Mouse (Mus musculus) left cerebral cortex, postnatal 4 days (tissue): Measurements from ENCODE around the gene Gga2. TPM values are rescaled to one million over a fixed set of nuclear protein-coding genes. Genes with fewer than 3 reads are reported as not detected.

Experiments
- DNase-seq: peaks from one replicate; pipeline ENCODE4 v3.0.0-alpha.2; 2022
- intact Hi-C: fragments of 180-260 bp; cut with DNase I; formaldehyde crosslinking; loops from one replicate; pipeline ENCODE4 v1.15.1; 2025
- total RNA-seq, 2 experiments: library from RNA; stranded (reverse); gene quantifications; 2 replicates each; pipeline ENCODE4 v1.2.3; 2021

The Gga2 gene
- total RNA-seq, 2 experiments from 2014 or later = 57.3 to 57.4 TPM

DNA sequence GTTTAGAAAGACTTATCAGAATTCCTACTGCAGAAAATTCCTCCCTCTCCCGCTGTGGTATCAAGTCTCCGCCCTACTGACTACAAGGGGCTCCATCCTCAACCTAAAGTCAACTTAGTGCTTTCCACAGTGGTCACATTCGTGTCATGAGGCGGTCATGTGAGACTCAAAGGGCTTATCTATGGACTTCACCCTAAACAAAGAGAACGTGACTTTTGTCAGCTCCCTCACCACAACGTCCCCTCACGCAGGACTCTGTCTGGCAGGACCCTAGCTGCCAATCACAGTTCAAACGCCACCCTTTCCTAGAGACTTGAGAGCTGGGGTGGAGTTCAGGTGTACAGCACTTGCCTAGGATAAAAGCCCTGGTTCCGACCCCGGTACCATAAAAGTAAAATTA lies 8.1 kb downstream of the Gga2 start:
- intact Hi-C loops = no loop called here
- no peak for DNase-seq

DNA sequence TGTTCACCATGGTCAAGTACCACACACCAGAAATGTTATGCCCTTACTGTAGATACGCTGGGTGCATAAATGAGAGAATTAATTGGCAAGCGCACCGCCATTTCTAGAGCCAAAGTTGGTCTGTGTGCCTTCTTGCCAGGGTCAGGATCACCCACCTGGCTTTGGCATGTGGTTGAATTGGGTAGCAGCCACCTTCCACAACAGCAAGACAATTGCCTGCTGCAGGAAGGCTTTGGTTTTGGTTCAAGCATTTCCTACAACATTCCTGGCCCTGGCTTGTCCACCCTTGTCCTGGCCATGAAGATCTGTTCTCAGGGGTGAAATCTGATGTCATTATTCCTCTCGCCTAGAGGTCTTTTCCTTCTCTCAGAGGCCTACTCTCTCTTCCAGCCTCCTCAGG lies 8.7 kb downstream of the Gga2 start:
- intact Hi-C loops = no loop called here
- no peak for DNase-seq

DNA sequence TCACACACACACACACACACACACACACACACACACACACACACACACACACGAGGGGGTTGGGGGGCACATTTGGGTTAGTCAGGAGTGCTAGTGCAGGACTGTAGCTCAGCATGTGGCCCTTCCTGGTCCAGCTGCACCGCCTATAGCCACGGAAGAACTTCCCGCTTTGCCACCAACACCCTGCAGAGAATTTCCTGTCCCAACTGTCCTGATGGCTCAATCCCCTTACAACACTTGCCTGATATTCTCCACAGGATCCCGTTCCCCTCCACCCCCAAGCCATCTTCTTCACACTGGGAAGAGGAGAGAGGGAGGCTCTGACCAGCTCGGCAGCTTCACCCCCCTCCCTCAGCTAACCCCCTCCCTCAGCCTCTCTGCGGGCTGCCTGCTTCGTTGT lies 20.6 kb downstream of the Gga2 start:
- no peak for DNase-seq
- intact Hi-C loops = loop anchor here (10.0 kb wide), 1 partner anchor 64 kb away; the partner anchor contains the start of genes Ears2 and Ubfd1

DNA sequence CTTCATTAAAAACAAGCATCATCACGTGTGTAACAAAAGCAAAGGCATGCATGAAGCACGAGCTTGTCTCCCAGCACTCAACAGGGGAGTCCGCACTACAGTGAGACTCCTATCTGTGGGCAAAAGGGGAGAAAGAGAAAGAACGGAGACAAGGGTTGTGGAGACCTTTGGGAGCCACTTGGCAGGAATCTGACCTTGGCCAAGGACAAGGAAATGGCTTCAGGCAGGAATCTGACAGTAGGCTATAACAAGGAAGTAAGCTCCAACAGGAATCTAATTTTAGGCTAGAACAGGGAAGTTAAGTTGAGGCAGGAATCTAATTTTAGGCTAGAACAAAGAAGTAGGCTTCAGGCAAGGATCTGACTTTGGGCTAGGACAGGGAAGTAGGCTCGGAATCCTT lies 25.1 kb downstream of the Gga2 start:
- no peak for DNase-seq
- intact Hi-C loops = no loop called here

DNA sequence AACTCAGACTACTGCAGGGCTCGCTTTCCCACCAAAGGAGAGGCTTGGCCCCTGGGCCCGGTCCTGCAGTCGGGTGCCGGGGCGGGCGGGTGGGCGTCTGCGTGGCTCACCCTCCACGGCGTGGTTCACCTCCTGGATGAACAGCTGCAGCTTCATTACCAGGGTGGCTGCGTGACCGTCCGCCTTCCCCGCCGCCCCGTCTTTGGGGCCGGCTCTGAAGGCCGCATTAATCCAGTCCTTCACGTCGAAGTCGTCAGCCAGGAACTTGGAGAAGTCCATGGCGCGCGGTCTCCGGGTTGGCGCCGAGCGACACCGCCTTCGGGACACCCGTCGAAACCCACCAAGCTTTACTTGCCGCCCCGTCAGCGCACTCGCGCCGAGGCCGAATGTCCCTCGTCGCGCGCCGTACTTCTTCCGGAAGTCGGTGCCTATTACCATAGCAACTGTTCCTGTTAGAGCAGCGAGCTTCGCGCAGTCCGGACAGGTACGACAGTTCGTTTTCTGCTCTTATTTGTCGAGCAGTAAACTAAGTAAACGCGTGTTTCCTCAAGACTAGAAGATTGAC lies 39.6 kb downstream of the Gga2 start, which contains the start of gene Cog7:
Gene Cog7 (minus strand): TSS at position 405 of the 565 bp plus-strand sequence.
- peak; percentile 92 for DNase-seq
- intact Hi-C loops = no loop called here

DNA sequence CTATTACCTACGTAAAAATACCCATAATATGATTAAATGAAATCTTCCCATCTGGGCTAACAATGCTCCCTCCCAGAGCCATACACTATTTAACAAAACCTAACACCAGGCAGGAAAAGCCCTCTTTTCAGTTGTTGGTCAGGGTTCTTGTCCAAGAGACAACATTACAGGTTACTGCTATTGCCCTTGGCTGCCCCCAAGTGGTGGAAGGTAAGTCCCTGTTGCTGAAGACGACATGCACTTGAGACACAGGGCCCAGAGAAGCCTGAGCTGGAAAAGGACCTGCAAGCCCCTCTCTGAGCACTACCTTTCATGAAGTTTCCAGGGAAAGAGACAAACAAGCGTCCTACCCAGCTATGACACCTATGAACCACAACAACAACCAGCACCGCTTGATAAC lies 46.0 kb downstream of the Gga2 start:
- intact Hi-C loops = no loop called here
- peak; percentile 79 for DNase-seq

DNA sequence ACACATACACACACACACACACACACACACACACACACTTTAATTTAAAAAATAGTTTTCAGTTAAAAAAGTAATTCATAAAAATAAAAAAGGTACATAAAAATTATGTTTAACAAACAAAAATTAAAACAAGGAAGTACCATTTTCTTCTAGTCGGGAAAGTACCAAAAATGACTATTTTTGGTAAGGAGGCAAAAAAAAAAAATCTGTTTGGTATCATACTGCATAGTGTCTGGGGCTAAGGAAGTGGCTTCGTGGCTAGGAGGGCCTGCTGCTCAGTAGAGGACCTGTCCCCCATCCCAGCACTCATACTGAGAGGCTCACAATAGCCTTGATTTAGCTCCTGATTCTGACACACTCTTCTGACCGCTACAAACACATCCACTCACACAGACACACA lies 49.3 kb downstream of the Gga2 start:
- DNase-seq = no peak
- intact Hi-C loops = no loop called here

DNA sequence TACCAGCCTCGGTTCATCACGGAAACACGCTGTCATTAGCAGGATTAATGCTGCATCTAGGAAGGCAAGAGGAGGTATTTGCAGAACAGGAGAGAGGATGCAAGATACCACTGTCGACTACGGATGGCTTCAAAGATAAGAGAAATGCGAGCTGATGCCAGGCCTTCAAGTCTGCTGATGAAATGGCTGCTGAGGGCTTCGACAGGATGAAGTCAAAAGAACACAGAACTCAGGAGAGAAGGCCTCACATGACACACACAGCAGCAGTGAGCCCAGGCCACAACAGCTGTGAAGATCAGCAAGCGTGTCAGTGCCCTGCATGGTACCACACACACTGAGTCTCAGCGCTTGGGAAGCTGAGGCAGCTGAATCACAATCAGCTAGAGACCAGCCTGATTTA lies 50.8 kb downstream of the Gga2 start:
- intact Hi-C loops = no loop called here
- no peak for DNase-seq

DNA sequence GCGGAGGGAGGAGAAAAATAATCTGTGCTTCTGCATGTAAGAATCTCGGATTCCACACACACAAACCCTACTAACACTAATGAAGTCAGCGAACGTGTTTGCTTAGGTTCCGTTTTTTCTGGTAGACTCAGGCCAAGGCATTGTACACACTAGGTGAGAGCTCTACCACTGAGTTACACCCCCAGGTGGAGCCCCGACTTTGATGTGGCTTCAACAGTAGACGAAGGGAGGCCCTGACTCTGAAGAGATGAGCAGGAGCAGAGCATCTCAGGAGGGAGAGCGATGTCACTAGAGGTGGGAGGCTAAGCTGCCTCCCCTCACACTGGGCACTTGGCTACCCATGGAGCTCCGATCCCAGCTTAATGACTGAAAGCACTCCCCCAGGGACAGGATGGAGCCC lies 52.2 kb downstream of the Gga2 start:
- intact Hi-C loops = no loop called here
- DNase-seq = no peak

DNA sequence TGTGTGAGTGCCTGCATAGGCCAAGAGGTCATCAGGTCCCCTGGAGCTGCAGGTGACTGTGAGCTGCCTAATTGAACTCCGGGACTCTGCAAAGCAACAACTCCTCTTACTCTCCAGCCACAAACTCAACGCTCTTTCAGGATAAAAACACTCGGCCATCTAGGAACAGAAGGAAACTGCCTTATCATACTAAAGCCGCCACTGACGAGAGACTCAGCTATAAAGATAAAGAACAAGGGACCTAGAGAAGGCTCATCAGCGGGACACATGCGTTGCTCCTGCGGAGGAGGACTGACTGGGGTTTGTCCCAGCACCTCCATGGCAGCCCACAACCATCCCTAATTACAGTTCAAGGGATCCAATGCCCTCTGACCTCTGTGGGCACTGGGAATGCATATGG lies 52.8 kb downstream of the Gga2 start:
- DNase-seq = no peak
- intact Hi-C loops = no loop called here

DNA sequence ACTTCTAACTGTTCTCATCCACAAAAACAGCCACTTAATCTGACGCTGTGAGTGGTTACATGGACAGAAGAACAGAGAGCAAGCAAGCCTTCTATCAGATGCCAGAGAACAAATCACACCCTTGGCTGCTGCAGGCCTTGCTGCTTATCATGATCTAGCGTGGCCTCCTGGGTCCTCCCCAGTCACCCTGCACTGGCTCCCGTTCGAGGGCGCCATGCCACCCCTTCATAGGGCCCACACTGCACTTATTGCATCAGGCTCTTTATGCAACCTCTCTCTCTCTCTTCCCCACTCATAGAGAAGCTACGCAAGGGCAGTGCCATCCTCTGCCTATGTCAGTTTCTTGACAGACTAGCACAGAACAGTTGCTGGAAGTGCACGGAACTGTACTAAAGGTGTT lies 54.9 kb downstream of the Gga2 start:
- DNase-seq = no peak
- intact Hi-C loops = no loop called here

DNA sequence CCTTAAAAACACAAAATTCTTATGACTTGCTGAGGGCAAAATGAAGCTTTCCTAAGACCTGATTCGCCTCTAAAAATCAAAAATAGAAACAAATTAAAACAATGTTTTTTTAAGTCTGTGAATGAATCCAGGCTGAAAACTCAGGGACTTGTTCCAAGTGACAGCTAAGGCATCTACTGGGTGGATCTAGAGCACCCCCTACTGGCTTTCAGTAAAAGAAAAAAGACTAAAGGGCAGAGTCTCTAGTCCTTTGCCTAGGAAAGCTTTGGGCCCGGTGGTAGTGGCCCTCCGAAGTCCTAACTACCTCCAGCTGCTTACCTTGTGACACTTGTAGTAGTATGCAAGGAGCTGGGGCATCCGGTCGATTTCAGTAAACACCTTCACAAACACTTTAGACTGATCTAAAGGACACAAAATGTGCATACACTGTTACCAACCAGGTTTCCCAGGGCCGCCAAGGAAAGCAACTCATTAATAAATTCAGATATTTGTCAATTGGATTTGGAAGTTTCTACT lies 57.1 kb downstream of the Gga2 start:
- intact Hi-C loops = loop anchor here (2.0 kb wide), 1 partner anchor 229 kb away; the partner anchor contains the start of gene Scnn1g

DNA sequence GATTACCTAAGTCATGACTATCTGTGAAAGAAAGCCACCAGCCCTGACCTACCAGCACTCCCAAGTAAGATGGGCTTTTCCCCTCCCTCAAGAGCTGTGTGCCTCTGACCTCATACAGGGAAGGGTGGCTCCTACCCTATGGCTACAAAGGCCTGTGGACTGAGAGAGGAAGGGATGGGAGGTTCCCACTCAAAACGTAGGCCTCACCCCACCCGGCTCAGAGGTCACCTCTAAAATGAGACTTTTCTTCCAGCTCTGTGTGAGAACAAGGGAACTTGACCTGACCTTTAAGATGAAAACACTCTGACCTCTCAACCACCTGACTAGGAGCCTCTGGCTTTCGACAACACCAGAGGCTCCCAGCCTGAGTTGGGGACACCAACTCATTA lies 58.5 kb downstream of the Gga2 start:
- DNase-seq = no peak
- intact Hi-C loops = no loop called here

More for the DNA sequence above, 57.1 kb downstream of the Gga2 start:
- peak; percentile 54 for DNase-seq

DNA sequence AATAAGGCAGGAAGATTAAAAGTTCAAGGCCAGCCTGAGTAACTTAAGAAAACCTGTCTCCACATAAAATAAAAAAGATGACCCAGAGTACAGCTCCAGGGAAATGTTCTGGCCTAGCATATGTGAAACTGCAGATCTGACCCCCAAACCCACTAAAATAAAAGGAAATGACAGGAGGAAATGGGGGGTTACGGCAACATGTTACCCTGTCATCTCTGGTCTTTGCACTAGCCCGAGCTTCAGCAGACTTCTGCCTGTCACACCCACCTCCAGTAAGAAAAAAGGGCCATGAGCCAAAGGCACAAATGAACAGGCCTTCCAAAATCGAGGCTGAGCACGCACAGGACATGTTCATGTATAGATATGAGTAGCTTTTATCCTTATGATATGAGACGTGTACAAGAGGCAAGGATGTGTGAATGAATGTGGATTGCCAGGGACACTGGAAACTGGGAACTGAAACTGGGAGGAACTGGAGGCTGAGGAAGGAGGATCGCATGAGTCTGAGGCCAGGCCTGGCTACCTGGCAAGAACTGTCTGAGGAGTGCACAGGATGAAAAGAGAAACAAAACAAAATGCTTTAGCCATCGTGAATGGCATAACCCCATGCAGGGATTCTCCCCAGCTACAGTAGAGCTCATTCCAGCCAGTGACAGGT lies 59.0 kb downstream of the Gga2 start:
- intact Hi-C loops = no loop called here
- DNase-seq = no peak

DNA sequence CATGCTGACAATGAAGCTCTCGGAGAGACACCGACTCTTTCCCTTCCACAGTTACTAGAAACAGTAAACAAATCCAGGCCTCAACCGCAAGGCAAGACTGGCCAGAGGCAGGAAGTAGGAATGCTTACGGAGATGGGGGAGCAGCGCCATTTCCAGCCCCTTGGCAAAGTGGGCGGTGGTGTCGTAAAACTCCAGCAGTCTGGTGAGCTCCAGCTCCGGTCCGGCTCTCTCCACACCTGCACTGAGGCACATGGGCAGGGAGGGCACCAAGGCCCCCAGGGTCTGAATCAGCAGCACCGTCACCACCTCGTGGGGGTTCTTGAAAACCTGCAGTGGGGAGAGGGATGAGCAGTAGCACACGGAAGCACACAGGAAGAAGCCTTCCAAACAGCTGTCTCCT lies 65.2 kb downstream of the Gga2 start:
- intact Hi-C loops = no loop called here
- no peak for DNase-seq

DNA sequence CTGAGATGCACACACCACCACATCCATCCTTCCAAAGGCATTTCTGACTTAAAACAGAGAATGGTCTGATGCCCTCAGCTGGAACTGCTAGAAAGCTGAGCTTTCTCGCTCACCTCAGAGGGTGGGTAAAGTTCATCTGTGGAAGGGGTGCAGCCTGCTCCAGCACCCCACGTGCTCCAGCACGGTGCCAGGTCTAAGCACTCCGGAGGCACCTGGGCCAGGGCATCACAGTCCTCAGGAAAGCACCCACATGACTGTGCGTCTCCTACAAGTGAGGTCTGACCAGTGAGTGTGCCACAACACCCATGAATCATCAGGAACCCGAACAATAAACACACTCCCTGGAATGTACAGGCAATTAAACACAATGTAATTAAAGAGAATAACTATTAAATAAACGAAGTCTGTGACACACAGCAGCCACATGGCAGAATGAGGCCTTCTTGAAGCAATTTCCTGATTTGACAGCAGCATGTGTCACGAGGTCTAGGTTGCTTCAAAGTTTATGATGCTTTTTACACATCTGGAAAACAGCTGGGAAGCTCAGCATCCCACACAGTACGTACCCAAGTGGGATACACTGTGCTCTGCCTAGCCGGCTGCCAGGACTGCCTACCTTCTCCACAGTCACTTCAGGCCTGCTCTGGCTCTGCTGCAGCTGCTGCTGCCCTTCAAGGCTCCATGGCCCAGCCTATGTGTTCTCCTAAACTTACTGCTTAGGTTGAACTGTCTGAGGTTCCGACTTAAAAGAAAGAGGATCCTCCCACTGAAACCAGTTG lies 65.9 kb downstream of the Gga2 start:
- no peak for DNase-seq
- intact Hi-C loops = no loop called here

DNA sequence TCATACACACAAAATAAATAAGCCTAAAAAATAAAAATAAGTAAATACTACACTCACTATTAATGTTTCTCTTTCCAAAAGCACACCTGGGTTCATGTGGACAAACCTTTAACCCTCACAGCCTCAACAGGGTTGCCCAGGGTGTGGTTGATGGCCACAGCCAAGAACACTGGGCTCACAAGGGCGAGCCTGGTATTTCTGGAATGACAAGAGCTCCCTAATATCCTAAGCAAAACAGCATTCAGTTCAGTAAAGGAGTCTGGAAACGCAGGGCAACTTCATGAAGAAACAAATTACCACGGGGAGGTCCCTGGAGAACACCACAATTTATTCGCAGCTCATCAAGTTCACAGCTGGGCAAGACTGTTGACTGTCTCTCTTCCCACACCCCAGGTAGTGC lies 73.5 kb downstream of the Gga2 start:
- no peak for DNase-seq
- intact Hi-C loops = no loop called here

DNA sequence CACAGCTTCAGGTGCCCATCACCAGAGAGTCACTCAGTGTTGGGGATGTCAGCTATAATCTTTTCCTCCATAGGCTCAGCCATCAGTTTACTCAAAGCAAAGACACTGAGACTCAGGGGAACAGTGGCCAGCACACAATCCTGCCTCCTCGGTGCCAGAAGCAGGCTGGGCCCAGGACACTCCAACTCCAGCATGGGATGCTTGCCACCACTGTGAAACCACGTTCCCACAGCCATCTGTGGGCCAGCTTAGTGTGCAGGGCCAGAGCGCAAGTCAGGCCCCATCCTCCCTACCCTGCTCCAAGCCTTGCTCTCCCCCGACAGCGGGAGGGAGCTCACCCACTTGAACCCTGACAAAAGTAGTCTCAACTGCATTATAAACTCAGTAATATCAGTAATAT lies 74.8 kb downstream of the Gga2 start:
- intact Hi-C loops = no loop called here
- peak; percentile 85 for DNase-seq

DNA sequence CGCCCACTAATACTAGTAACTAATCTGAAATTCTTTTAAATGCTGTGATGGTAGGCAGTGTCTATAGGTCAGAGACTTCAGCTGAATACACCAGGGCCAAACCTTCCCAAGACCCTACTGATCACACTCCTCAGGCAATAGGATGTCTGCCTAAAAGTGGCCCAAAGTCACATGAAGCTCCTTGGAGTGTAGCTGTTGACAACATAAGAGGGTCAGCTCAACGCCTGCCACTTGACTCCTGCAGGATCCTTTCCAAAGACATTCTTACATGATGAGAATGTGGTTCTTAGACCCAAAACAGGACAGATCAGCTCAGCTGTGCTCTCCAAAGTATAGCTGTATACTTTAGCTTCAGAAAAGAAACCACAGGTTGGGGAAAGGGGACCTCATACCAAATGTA lies 78.7 kb downstream of the Gga2 start:
- intact Hi-C loops = no loop called here
- no peak for DNase-seq

DNA sequence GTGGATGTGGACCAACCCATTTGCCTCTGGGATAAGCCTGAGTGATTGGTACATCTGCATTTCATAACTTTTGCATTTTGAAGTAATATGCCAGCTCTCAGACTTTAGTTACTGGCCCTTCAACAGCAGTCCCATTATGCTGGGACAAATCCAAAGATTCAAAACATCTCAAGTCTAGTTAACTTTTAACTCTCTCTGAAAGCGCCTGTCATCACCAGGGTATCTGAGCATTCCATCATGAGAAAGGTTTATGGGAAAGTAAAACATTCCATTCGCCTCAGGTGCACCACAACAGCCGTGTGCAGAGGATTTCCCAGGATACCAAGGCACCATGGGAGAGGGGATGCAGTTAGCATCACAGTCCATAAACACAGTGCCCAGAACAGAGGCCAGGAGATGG lies 79.4 kb downstream of the Gga2 start:
- intact Hi-C loops = no loop called here
- no peak for DNase-seq

DNA sequence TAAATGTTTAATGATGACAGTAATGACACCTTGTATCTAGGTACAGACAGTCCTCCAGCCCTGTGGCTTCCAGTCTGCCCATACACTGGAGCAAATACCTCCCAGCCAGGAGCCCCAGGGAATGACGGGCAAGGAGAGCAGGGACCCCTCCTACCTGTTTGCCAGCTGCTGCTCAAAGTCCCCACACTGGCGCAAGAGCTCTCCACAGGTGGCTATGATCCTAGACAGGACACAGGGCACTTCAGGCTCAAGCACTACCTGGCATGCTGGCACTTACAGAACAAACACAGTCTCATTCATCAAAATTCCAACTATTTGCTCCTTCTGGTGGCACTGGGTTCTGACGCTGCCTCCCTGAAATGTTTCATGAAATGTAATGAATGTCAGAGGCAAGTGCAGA lies 80.0 kb downstream of the Gga2 start:
- DNase-seq = no peak
- intact Hi-C loops = no loop called here

DNA sequence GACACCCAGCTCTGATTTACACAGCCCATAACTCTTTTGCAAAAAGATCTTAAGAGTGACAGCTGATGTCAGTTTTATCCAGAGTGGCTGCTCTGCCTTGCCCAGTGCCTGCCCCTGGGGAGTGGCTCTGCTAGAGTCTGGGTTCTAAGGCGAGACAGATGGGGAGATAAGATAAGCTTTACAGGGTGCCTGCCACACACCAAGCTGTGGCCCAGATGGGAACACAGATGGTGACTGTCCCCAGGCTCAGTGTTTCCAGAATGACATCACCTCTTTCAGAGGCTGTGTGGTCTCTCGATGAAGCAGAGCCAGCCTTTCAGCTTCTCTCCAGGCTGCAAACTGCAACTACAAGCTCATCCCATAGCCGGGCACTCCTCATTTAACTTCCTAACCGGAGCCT lies 81.3 kb downstream of the Gga2 start:
- intact Hi-C loops = no loop called here
- peak; percentile 90 for DNase-seq
